Mouse (Mus musculus): Measurements from ENCODE around the gene Cyth2. TPM values are rescaled to one million over a fixed set of nuclear protein-coding genes. Genes with fewer than 3 reads are reported as not detected.
A peak's percentile ranks its signal among the peaks of the same experiment; 100 is the strongest.

Cyth2 gene
- total and polyA plus RNA-seq, 3 experiments: 18.5 to 85.5 (median 40.9) TPM

- no peak for TF ChIP-seq GATA2 (IDR thresholded peaks at IDR 0.05; ENCODE audit: borderline replicate concordance, low read depth, low read length)
- no peak for TF ChIP-seq GATA1 (IDR thresholded peaks at IDR 0.05; ENCODE audit: borderline replicate concordance, low read length)
- no peak for TF ChIP-seq CTCF (IDR thresholded peaks at IDR 0.05; ENCODE audit: low read depth, low read length)
- no peak for TF ChIP-seq TAL1 (conservative IDR thresholded peaks at IDR 0.05; ENCODE audit: low read depth, low read length)
- TF ChIP-seq POLR2AphosphoS5 (IDR thresholded peaks at IDR 0.05; ENCODE audit: insufficient replicate concordance, low read depth, low read length): no peak
- Histone ChIP-seq H3K36me3 (replicated peaks) (peaks cover 45% of the 10 kb centered on the region), H3K9me3 (replicated peaks) (peaks cover 27% of the 10 kb centered on the region), H3K27me3 (ENCODE audit: insufficient read depth, low read length) (peaks cover 2% of the 10 kb centered on the region; the same call in 1 of the 2 replicates), H3K4me3 (ENCODE audit: low read depth, low read length) (peak within 1 kb of the TSS; percentile 86), H3K4me1 (ENCODE audit: insufficient read depth, low read depth, low read length) (peaks cover 51% of the 10 kb centered on the region)
- ATAC-seq (ENCODE audit: extremely low read depth, insufficient number of reproducible peaks, low FRiP score, poor library complexity, severe bottlenecking) (peak; percentile 80), DNase-seq (ENCODE audit: low spot score) (peak; percentile 94)
Observed at GRCm38 (mm10) chr7:45830427-45831127, 16.2 kb upstream of the Cyth2 start, which contains the start of gene Grwd1. TSS of gene Grwd1 (minus strand) at chr7:45830944.

- no peak overlapping the region for H3K4me3 ChIP-seq (ENCODE audit: low read depth, low read length)
- DNase-seq (ENCODE audit: low spot score) (no peak), ATAC-seq (ENCODE audit: extremely low read depth, insufficient number of reproducible peaks, low FRiP score, poor library complexity, severe bottlenecking) (no peak)
- no peaks in the 10 kb centered on the region for H3K9me3 ChIP-seq (replicated peaks)
- H3K27me3 ChIP-seq (ENCODE audit: insufficient read depth, low read length): no peaks in the 10 kb centered on the region; the same call in 1 of the 2 replicates
- no peak for TF ChIP-seq CTCF (IDR thresholded peaks at IDR 0.05; ENCODE audit: low read depth, low read length)
- TF ChIP-seq TAL1 (conservative IDR thresholded peaks at IDR 0.05; ENCODE audit: low read depth, low read length): no peak
- TF ChIP-seq GATA1 (IDR thresholded peaks at IDR 0.05; ENCODE audit: borderline replicate concordance, low read length): no peak
- no peak for TF ChIP-seq GATA2 (IDR thresholded peaks at IDR 0.05; ENCODE audit: borderline replicate concordance, low read depth, low read length)
- TF ChIP-seq POLR2AphosphoS5 (IDR thresholded peaks at IDR 0.05; ENCODE audit: insufficient replicate concordance, low read depth, low read length): no peak
- peaks cover 66% of the 10 kb centered on the region for H3K4me1 ChIP-seq (ENCODE audit: insufficient read depth, low read depth, low read length)
- peaks cover 83% of the 10 kb centered on the region for H3K36me3 ChIP-seq (replicated peaks)
Observed at GRCm38 (mm10) chr7:45826631-45827030, 12.2 kb upstream of the Cyth2 start.

GRCm38 (mm10) chr7:45824598-45824997 lies 10.2 kb upstream of the Cyth2 start, which contains the start of gene Kcnj14:
TSS of gene Kcnj14 (minus strand) at chr7:45824782.
- H3K4me1 ChIP-seq (ENCODE audit: insufficient read depth, low read depth, low read length): peaks cover 51% of the 10 kb centered on the region
- TF ChIP-seq GATA2 (IDR thresholded peaks at IDR 0.05; ENCODE audit: borderline replicate concordance, low read depth, low read length) (no peak), TAL1 (conservative IDR thresholded peaks at IDR 0.05; ENCODE audit: low read depth, low read length) (no peak), CTCF (IDR thresholded peaks at IDR 0.05; ENCODE audit: low read depth, low read length) (no peak), POLR2AphosphoS5 (IDR thresholded peaks at IDR 0.05; ENCODE audit: insufficient replicate concordance, low read depth, low read length) (no peak), GATA1 (IDR thresholded peaks at IDR 0.05; ENCODE audit: borderline replicate concordance, low read length) (no peak)
- peaks cover 96% of the 10 kb centered on the region for H3K36me3 ChIP-seq (replicated peaks)
- H3K9me3 ChIP-seq (replicated peaks): no peaks in the 10 kb centered on the region
- H3K27me3 ChIP-seq (ENCODE audit: insufficient read depth, low read length): no peaks in the 10 kb centered on the region; the same call in 1 of the 2 replicates
- DNase-seq (ENCODE audit: low spot score) (no peak), ATAC-seq (ENCODE audit: extremely low read depth, insufficient number of reproducible peaks, low FRiP score, poor library complexity, severe bottlenecking) (no peak)
- H3K4me3 ChIP-seq (ENCODE audit: low read depth, low read length): no peak within 1 kb of the TSS; the same call in 1 of the 2 replicates

DNA sequence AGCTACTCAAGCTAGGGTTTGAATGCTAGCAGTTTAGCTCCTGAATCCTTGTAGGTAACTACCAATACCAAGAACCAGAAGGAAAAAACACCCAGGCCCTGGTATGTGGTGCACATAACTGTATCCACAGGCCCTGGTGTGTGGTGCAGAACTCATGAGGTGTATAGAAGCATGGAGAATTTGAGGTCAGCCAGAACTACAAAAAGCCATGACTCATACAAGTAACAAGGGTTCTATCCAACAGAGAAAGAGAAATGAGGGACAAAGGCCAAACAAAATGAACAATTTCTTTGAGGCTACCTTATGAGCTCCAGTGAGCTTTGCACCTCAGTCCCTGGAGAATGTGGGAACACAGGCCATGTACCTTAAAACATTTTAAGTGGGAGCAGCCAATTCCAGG lies 6.5 kb upstream of the Cyth2 start:
- DNase-seq (ENCODE audit: low spot score) (no peak), ATAC-seq (ENCODE audit: extremely low read depth, insufficient number of reproducible peaks, low FRiP score, poor library complexity, severe bottlenecking) (no peak)
- H3K27me3 ChIP-seq (ENCODE audit: insufficient read depth, low read length): no peaks in the 10 kb centered on the region; the same call in 1 of the 2 replicates
- H3K9me3 ChIP-seq (replicated peaks): no peaks in the 10 kb centered on the region
- peaks cover 76% of the 10 kb centered on the region for H3K36me3 ChIP-seq (replicated peaks)
- no peak overlapping the region for H3K4me3 ChIP-seq (ENCODE audit: low read depth, low read length)
- TF ChIP-seq GATA2 (IDR thresholded peaks at IDR 0.05; ENCODE audit: borderline replicate concordance, low read depth, low read length) (no peak), POLR2AphosphoS5 (IDR thresholded peaks at IDR 0.05; ENCODE audit: insufficient replicate concordance, low read depth, low read length) (no peak), GATA1 (IDR thresholded peaks at IDR 0.05; ENCODE audit: borderline replicate concordance, low read length) (no peak), CTCF (IDR thresholded peaks at IDR 0.05; ENCODE audit: low read depth, low read length) (no peak), TAL1 (conservative IDR thresholded peaks at IDR 0.05; ENCODE audit: low read depth, low read length) (no peak)
- H3K4me1 ChIP-seq (ENCODE audit: insufficient read depth, low read depth, low read length): peaks cover 22% of the 10 kb centered on the region

- Histone ChIP-seq H3K27me3 (ENCODE audit: insufficient read depth, low read length) (no peaks in the 10 kb centered on the region), H3K4me3 (ENCODE audit: low read depth, low read length) (no peak overlapping the region), H3K36me3 (replicated peaks) (peaks cover 72% of the 10 kb centered on the region), H3K4me1 (ENCODE audit: insufficient read depth, low read depth, low read length) (peaks cover 21% of the 10 kb centered on the region), H3K9me3 (replicated peaks) (no peaks in the 10 kb centered on the region)
- no peak for TF ChIP-seq POLR2AphosphoS5 (IDR thresholded peaks at IDR 0.05; ENCODE audit: insufficient replicate concordance, low read depth, low read length)
- no peak for TF ChIP-seq TAL1 (conservative IDR thresholded peaks at IDR 0.05; ENCODE audit: low read depth, low read length)
- TF ChIP-seq CTCF (IDR thresholded peaks at IDR 0.05; ENCODE audit: low read depth, low read length): no peak
- TF ChIP-seq GATA2 (IDR thresholded peaks at IDR 0.05; ENCODE audit: borderline replicate concordance, low read depth, low read length): no peak
- TF ChIP-seq GATA1 (IDR thresholded peaks at IDR 0.05; ENCODE audit: borderline replicate concordance, low read length): no peak
- ATAC-seq (ENCODE audit: extremely low read depth, insufficient number of reproducible peaks, low FRiP score, poor library complexity, severe bottlenecking): no peak
- DNase-seq (ENCODE audit: low spot score): no peak
Observed at GRCm38 (mm10) chr7:45819843-45820242, 5.5 kb upstream of the Cyth2 start.

- H3K4me1 ChIP-seq (ENCODE audit: insufficient read depth, low read depth, low read length): peaks cover 33% of the 10 kb centered on the region
Observed at GRCm38 (mm10) chr7:45815984-45816351, 1.6 kb upstream of the Cyth2 start.

More at GRCm38 (mm10) chr7:45815984-45816351, 1.6 kb upstream of the Cyth2 start:
- Histone ChIP-seq H3K4me3 (ENCODE audit: low read depth, low read length) (no peak overlapping the region), H3K9me3 (replicated peaks) (no peaks in the 10 kb centered on the region), H3K36me3 (replicated peaks) (peaks cover 57% of the 10 kb centered on the region), H3K27me3 (ENCODE audit: insufficient read depth, low read length) (no peaks in the 10 kb centered on the region)
- ATAC-seq (ENCODE audit: extremely low read depth, insufficient number of reproducible peaks, low FRiP score, poor library complexity, severe bottlenecking) (no peak), DNase-seq (ENCODE audit: low spot score) (no peak)
- TF ChIP-seq CTCF (IDR thresholded peaks at IDR 0.05; ENCODE audit: low read depth, low read length) (no peak), GATA1 (IDR thresholded peaks at IDR 0.05; ENCODE audit: borderline replicate concordance, low read length) (no peak), TAL1 (conservative IDR thresholded peaks at IDR 0.05; ENCODE audit: low read depth, low read length) (no peak), POLR2AphosphoS5 (IDR thresholded peaks at IDR 0.05; ENCODE audit: insufficient replicate concordance, low read depth, low read length) (no peak), GATA2 (IDR thresholded peaks at IDR 0.05; ENCODE audit: borderline replicate concordance, low read depth, low read length) (no peak)
